Mouse (Mus musculus): ENCODE results near the gene Vps11. TPM values are rescaled to one million over a fixed set of nuclear protein-coding genes. Genes with fewer than 3 reads are reported as not detected.

Vps11 gene
- total RNA-seq (2023; ENCODE audit: inconsistent age) = 61.3 to 72.7 TPM (median 65.5 TPM) in 4 replicates

DNA sequence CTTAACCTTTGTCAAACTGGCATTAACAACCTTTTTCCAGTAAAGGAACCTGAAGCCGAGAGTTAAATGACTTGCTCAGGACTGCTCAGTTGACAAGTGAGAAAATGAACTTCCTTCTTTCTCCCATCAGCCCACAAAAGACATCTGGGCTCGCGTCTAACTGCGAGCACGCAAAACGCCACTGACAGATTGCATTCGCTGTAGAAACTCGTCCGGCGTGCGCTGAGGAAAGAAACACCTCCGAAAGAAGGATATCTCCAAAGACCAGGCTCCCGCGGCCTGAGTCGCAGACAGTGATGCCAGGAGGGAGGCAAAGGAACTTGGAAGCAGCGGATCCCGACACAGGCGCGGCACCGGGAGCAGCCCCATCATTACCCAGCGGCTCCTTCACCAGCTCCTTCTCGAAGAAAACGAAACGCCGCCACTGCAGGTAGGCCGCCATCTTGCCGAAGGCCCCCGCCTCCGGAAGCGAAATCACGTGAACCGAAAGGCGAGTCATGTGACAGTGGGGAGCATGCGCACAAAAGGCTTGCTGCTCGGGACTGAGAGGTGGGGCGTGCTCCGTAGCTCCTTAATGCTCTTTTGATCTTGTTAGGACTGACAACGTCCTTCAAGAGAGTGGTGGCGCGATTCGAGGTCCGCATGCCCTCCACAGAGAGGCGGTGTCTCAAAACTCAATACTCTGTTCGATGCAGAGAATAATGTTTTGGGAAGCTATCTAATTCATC lies at the start of gene Vps11:
TSS of gene Vps11 (minus strand) at position 481 of the 728 bp plus-strand sequence.

DNA sequence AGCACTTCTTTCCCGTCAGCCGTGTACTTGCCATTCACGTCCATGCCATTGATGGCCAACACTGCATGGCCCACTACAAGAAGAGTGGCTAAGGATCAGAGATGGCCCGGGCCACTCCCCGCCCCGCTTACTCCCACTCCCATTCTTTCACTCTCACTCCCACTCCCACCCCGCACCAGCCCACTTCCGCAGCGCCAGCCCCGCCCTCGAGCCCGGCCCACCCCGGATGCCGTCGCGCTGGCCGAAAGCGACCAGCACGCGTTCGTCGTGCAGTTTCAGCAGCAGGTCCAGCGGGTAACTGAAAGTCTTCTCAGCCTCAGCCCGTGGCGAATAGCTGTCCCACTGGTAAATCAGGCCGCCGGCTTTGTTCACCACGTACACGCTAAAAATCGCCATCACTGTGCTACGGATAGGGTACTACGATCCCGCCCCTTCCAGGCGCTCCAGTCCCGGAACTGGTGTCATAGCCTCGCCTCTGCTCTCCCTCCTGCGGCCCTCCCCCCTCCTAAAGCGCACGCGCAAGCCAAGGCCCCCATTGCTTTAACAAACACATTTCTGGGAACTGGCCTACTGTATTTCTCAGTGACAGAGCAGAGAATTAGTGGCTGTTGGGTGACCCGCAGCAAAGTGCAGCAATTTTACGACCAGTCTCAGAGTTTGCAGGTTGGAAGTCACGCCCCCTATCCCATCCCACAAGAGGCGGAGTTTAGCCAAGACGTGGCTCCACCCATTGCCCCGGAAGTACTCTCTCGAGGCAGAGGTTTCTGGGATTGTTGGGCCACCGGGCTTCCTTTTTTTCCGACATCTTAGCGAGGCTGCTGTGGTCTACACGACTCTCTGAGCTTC lies 45.7 kb upstream of the Vps11 start, which contains the start of the genes Rps25 and Trappc4:
TSS of gene Rps25 (plus strand) at position 234 of the 846 bp plus-strand sequence.
TSS of gene Trappc4 (minus strand) at position 695 of the 846 bp plus-strand sequence.

DNA sequence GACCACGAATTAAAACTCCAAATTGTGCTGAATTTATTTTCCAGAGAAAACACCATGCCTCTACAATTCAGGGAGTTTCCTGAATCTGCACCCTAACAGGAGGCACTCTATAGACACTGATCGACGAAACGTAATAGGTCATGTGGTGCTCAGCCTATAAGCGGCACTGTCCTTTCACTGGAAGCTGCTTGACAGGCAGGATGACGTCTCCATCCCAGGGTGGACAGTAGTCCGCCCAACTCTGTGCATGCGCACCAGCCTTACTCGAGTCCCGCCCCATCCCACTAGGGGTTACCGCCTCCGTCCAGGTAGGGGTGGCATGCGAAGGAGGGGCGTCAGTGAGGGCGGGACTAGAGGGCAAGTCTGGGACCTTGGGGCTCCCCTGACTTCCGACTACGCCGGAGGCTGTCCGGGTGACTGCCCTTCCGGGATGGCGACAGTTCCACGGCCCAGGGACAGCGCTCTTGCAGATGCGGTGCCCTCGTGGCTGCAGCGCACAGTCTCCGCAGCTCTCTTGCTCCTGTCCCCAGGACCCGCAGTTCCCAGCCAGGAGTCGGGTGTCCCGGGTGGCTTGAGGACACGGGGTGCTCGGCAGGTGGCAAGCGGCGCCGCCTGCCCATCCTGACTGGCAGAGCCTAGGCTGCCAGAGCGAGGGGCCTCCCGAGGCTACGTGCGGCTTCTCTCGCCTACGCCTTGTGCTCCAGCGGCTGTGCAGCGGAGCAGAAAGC lies 35.4 kb upstream of the Vps11 start, which contains the start of gene Slc37a4:
TSS of gene Slc37a4 (plus strand) at position 169 of the 728 bp plus-strand sequence.

DNA sequence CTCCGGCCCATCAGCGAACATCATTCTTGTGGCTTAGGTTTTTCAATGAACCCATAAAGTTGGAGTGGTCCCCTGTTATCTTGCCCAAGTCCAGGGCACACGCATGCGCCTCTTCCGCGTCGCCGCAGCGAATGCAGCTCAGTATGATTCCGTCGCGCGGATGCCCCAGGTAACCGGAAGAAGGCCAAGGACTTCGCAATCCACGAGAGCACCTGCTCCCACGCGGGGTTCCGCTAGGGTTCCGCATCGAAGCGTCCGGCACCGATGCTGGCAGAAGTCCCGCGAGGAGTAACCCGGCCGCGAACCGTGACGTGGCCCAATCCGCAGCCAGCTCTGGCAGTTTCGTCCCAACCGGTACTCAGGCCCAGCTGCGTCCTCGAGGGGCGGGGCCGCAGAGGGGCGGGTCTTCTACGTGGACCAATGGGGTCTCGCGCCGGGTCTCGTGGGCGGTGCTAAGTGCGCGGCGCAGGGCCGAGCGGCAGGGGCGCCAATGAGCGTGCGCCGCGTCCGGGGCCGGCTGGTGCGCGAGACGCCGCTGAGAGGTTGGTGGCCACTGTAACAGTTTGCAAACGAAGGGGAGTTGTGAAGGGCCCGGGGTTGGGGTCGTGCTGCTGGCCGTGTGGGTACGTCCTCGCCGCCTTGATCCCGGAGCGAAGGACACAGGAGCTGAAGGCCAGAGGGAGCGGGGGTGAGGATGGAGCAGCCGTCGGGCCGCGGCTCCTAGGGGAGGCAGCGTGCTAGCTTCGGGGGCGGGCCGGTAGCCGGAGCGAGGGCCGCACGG lies 17.8 kb upstream of the Vps11 start, which contains the start of gene Hyou1:
TSS of gene Hyou1 (plus strand) at position 437 of the 781 bp plus-strand sequence.

DNA sequence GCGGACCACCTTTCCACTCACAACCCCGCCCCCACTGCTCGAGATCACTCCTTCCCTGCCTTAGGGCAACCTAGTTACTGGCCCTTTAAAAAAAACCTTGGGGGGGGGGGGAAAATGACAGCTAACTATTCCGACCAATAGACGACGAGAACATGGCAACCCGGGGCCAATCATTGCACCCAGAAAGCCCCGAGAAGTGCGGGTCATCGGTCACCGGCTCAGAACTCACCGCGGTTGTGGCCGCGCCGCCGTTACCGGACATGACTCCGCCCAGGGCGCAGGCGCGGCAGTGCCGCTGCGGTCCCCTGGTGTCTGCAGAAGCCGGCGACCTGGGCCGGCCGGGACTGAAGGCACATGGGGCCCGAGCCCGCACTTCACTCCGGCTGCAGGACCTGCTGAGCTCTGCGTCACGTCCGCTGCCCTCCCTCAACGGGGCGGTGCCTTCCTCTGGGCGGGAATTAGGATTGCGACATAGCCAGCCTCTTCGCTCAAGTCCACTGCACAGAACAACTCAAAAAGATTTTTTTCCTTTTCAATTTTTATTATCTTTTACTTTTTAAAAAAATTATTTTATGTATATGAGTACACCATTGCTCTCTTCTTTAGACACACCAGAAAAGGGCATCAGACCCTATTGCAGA lies 17.6 kb downstream of the Vps11 start, which contains the start of gene Hmbs:
TSS of gene Hmbs (minus strand) at position 448 of the 641 bp plus-strand sequence.

DNA sequence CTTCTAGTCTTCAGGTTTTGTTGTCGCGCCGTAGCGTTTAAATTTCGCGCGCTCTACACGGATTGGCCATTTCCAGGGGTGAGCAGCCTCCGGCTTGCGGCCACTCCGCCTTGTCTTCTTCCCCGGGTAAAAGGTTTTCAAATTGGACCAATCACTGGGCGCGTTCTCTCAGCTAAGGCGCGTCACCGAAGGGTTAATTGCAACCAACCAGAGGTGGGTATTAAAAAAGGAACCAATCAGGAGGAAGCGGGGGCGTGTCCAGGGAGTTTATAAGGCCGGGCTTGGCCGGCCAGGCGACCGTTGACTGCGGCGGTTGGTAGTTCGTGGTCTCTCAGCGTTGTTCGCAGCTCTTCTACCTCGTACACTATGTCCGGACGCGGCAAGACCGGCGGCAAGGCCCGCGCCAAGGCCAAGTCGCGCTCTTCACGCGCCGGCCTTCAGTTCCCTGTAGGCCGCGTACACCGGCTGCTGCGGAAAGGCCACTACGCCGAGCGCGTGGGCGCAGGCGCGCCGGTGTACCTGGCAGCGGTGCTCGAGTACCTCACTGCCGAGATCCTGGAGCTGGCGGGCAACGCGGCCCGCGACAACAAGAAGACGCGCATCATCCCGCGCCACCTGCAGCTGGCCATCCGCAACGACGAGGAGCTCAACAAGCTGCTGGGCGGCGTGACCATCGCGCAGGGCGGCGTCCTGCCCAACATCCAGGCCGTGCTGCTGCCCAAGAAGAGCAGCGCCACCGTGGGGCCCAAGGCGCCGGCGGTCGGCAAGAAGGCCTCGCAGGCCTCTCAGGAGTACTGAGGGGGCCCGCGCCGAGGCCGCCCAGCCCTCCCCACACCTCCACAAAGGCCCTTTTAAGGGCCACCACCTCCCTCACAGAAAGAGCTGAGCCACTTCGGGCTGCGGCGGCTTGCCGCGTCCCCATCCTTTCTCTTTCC lies 26.8 kb downstream of the Vps11 start, which contains the start of gene H2afx:
TSS of gene H2afx (plus strand) at position 299 of the 935 bp plus-strand sequence.

DNA sequence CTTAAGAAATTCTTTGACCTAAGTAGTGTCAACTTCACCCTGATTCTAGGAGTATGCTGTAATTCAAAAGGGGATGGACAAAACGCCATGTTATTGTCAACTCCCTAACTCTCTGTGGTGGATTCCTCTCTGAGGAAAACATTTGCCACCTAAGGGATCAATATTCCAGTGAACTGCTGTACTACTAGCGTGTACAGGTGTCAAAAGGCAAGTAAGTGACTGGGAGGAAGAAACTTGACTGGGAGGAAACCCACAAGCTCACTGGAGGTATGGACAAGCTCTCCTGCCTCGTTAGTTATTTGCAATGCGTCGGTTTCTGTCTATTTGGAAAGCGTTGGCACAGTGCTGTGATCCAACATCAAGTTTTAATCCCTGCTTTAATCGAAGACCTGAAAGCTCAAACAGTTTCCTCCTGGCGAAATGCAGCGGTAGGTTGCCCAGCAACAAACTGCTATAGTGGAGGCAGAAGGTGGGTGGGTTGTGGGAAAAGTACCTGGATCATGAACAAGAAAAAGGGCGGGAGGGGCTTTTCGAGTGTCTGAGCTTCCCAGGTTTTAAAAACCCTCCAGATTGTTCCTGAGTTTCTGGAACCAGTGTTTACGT lies 35.6 kb downstream of the Vps11 start, which contains the start of gene Dpagt1:
TSS of gene Dpagt1 (plus strand) at position 252 of the 603 bp plus-strand sequence.

DNA sequence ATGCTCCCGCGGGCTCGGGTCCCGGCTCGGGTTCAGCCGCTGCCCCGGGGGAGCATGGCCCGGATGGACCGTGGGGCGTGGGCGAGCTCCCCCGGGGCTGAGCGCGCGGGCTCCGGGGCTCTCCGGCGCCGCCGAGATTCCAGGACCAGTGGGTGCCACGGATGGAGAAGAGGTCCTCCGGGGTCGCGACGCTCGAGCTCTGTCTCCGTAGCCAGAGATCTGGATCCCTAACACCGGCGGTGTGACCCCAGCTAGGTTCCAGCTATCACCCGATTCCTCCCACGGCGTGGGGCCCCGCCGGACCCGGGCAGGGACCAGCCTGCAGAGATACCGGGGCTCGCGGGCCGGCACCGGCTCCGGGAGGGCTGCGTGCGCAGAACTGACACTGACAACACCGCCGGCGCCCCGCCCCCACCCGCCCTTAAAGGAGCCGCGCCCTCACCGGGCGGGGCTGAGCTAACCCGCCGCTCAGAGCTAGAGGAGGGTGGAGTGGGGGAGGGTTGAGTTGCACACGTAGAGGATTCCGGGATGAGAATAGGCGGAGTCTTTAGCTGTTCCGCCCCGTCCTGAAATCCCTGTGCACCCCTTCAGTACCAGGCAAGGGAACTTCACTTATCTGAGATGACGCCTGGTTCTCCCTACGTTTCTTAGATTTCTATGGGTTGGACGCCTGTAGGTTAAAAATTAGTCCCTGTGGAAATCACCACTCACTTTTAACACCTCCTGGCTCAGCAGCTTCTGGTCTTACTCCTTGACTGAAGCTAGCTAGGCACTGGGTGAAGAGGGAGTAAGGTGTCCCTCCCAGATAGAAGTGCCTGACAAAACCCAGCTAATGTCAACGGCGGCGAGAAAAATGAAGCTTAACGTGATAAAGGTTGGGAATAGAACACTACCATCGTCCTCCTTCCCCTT lies 41.3 kb downstream of the Vps11 start, which contains the start of gene C2cd2l:
TSS of gene C2cd2l (minus strand) at position 399 of the 912 bp plus-strand sequence.

DNA sequence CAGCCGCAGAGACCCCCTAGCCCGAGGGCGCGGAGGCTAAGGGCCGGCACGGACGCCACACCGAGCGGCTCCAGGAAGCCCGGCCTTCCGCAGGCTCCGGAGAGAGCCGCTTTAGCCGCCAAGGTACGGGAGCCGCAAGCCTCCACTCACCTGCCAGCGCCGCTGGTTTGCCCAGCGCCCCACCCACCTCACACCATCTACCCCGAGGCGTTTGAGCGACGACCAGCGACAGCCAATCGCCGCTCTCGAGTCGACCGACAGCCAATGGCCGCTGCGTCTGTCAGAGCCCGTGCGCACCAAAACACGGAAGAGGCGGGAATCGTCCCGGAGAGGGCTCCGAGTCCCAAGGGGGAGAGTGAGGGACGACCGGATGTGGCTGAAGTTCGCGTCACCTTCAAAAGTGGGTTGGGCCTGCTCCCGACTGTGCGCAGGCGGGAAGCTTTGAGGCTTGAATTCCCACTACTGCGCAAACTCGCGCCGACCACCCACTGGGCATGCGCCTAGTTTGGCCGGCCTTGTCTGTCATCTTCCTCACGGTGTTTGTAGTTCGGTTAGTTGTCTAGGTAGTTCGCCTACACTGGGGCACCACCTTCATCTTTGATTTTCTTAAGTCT lies 55.9 kb downstream of the Vps11 start, which contains the start of gene Hinfp:
TSS of gene Hinfp (minus strand) at position 206 of the 614 bp plus-strand sequence.

Other genes with a start within 250 kb of the Vps11 start
- gene Gm49380, start 248.2 kb downstream of the Vps11 start, total RNA-seq (2023; ENCODE audit: inconsistent age) = 0.22 to 0.39 TPM in 2 of 4 replicates, not detected in the others
- gene Rnf26, start 248.2 kb downstream of the Vps11 start, total RNA-seq (2023; ENCODE audit: inconsistent age) = 20.9 to 25.0 TPM (median 21.7 TPM) in 4 replicates
- gene Mcam, start 227.2 kb downstream of the Vps11 start, total RNA-seq (2023; ENCODE audit: inconsistent age) = 0.32 to 1.6 TPM (median 0.39 TPM) in 4 replicates
- gene Cbl, start 127.6 kb downstream of the Vps11 start, total RNA-seq (2023; ENCODE audit: inconsistent age) = 130 to 138 TPM (median 133 TPM) in 4 replicates
- not detected in 4 replicates for gene Ccdc153, start 121.0 kb downstream of the Vps11 start, total RNA-seq (2023; ENCODE audit: inconsistent age)
- 0.22 to 0.26 TPM in 2 of 4 replicates, not detected in the others for gene Pdzd3, start 110.2 kb downstream of the Vps11 start, total RNA-seq (2023; ENCODE audit: inconsistent age)
- gene Nlrx1, start 93.1 kb downstream of the Vps11 start, total RNA-seq (2023; ENCODE audit: inconsistent age) = 5.2 to 8.8 TPM (median 6.3 TPM) in 4 replicates
- not detected in 4 replicates for gene Abcg4, start 73.1 kb downstream of the Vps11 start, total RNA-seq (2023; ENCODE audit: inconsistent age)
- 53.5 to 73.3 TPM (median 58.7 TPM) in 4 replicates for gene Hinfp, start 56.0 kb downstream of the Vps11 start, total RNA-seq (2023; ENCODE audit: inconsistent age)
- 13.1 to 19.2 TPM (median 17.3 TPM) in 4 replicates for gene C2cd2l, start 41.4 kb downstream of the Vps11 start, total RNA-seq (2023; ENCODE audit: inconsistent age)
- 8.3 to 12.1 TPM (median 9.3 TPM) in 4 replicates for gene Dpagt1, start 35.7 kb downstream of the Vps11 start, total RNA-seq (2023; ENCODE audit: inconsistent age)
- 41.9 to 44.6 TPM (median 42.6 TPM) in 4 replicates for gene H2afx, start 27.0 kb downstream of the Vps11 start, total RNA-seq (2023; ENCODE audit: inconsistent age)
- 15.8 to 19.8 TPM (median 18.8 TPM) in 4 replicates for gene Hmbs, start 17.4 kb downstream of the Vps11 start, total RNA-seq (2023; ENCODE audit: inconsistent age)
- gene Hyou1, start 17.8 kb upstream of the Vps11 start, total RNA-seq (2023; ENCODE audit: inconsistent age) = 83.2 to 119 TPM (median 87.9 TPM) in 4 replicates
- gene Slc37a4, start 35.2 kb upstream of the Vps11 start, total RNA-seq (2023; ENCODE audit: inconsistent age) = 18.8 to 19.9 TPM (median 19.6 TPM) in 4 replicates
- 2,496 to 2,635 TPM (median 2,511 TPM) in 4 replicates for gene Rps25, start 45.5 kb upstream of the Vps11 start, total RNA-seq (2023; ENCODE audit: inconsistent age)
- gene Trappc4, start 45.9 kb upstream of the Vps11 start, total RNA-seq (2023; ENCODE audit: inconsistent age) = 52.2 to 70.7 TPM (median 57.2 TPM) in 4 replicates
- gene Ccdc84, start 56.9 kb upstream of the Vps11 start, total RNA-seq (2023; ENCODE audit: inconsistent age) = 37.6 to 54.1 TPM (median 41.4 TPM) in 4 replicates
- gene Foxr1, start 79.5 kb upstream of the Vps11 start, total RNA-seq (2023; ENCODE audit: inconsistent age) = 0.27 TPM in 1 of 4 replicates, not detected in the others
- gene Upk2, start 93.3 kb upstream of the Vps11 start, total RNA-seq (2023; ENCODE audit: inconsistent age) = not detected in 4 replicates
- 88.8 to 97.2 TPM (median 89.9 TPM) in 4 replicates for gene Bcl9l, start 121.2 kb upstream of the Vps11 start, total RNA-seq (2023; ENCODE audit: inconsistent age)
- gene Cxcr5, start 200.2 kb upstream of the Vps11 start, total RNA-seq (2023; ENCODE audit: inconsistent age) = 281 to 310 TPM (median 298 TPM) in 4 replicates
- 282 to 309 TPM (median 299 TPM) in 4 replicates for gene Ddx6, start 243.2 kb upstream of the Vps11 start, total RNA-seq (2023; ENCODE audit: inconsistent age)